Mouse (Mus musculus) CD4-positive, CD25-positive, alpha-beta regulatory T cell, adult 9 weeks (primary cell): Measurements from ENCODE around the gene Ipmk. TPM values are rescaled to one million over a fixed set of nuclear protein-coding genes. Genes with fewer than 3 reads are reported as not detected.

Source experiments
- polyA plus RNA-seq: library from polyadenylated mRNA; unstranded; fragments of 100-300 nt; shearing (Covaris generic); gene quantifications from one replicate; pipeline ENCODE4 v1.2.1, GENCODE M21; 2017

Gene Ipmk
- polyA plus RNA-seq = 3.0 TPM

GRCm38 (mm10) chr10:71347509-71347949 is at the start of gene Ipmk:
TSS of gene Ipmk (plus strand) at chr10:71347763.

GRCm38 (mm10) chr10:71344579-71345143 is 2.9 kb upstream of the Ipmk start, which contains the start of gene Cisd1:
TSS of gene Cisd1 (minus strand) at chr10:71344954.

Other genes with a start within 250 kb of the Ipmk start
- gene Bicc1, start 188.1 kb upstream of the Ipmk start, polyA plus RNA-seq = not detected
- gene Tfam, start 109.5 kb upstream of the Ipmk start, polyA plus RNA-seq = 137 TPM
- gene Ube2d1, start 62.5 kb upstream of the Ipmk start, polyA plus RNA-seq = 14.4 TPM
- gene Cisd1, start 2.8 kb upstream of the Ipmk start, polyA plus RNA-seq = 33.2 TPM